Mouse (Mus musculus): ENCODE measurements around the gene H2-D1.
"Not testable (repeated sequence)": the region's sequence is repeated elsewhere in the genome, so short reads cannot be mapped to it uniquely, and the experiment has no call there.

DNA sequence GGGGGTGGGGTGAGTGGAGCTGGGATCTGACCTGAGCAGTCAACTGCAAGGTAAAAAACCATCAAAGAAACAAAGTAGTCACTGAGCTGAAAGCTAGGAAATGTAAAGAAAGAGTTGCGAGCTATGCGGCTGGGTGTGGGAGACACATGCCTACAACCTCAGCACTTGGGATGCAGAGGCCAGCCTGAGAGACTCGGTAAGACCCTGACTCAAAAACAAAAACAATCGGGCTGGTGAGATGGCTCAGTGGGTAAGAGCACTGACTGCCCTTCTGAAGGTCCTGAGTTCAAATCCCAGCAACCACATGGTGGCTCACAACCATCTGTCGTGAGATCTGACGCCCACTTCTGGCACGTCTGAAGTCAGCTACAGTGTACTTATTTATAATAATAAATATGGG is 28.4 kb upstream of the H2-D1 start:
- TF ChIP-seq HCFC1 (IDR thresholded peaks at IDR 0.05; ENCODE audit: borderline replicate concordance, insufficient read depth, low read length); CHD2 (IDR thresholded peaks at IDR 0.05; ENCODE audit: low read depth, low read length); ZC3H11A (IDR thresholded peaks at IDR 0.05; ENCODE audit: borderline replicate concordance, low read depth, low read length): not testable (repeated sequence)

All from ES-E14 (cell line).